Mouse (Mus musculus): ENCODE measurements around the gene Slf2. TPM values are rescaled to one million over a fixed set of nuclear protein-coding genes. Genes with fewer than 3 reads are reported as not detected.

The Slf2 gene
- 49.9 to 61.5 TPM (median 58.2 TPM) in 3 replicates for total RNA-seq (2017)

DNA sequence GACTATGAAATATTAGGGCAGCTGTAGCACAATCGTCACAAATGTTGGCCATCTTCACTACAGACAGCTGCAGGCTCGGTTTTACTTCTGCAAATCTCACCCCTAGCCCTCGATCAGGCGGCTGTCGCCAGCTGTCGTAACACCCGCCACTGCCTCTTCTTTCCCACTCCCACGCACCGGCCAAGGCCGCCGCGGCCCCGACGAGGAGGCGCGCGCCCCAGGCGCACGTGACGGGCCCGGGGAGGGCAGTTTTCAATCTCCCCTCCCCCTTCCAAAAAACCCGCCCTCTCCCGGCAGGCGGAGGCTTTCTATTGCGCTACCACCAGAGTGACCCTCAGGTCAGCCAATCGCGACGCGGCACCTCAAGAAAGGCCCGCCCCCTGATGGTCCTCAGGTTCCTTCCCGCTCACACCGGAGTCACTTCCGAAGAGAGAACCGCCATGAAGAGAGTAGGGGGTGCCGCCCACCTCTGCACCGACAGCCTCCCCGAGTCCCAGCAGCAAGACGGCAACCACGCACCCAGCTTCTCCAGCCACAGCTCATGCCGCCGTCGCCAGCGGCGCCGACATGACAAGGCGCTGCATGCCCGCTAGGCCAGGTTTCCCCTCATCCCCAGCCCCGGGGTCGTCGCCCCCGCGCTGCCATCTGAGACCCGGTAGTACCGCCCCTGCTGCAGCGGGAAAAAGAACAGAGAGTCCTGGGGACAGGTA, at the start of gene Slf2:
Gene Slf2, plus strand, starts transcription at position 408 of the 710 bp plus-strand sequence.
- peak; percentile 94 for ATAC-seq (replicated peaks; ENCODE audit: insufficient number of reproducible peaks, low FRiP score, low TSS enrichment, poor library complexity, severe bottlenecking)

DNA sequence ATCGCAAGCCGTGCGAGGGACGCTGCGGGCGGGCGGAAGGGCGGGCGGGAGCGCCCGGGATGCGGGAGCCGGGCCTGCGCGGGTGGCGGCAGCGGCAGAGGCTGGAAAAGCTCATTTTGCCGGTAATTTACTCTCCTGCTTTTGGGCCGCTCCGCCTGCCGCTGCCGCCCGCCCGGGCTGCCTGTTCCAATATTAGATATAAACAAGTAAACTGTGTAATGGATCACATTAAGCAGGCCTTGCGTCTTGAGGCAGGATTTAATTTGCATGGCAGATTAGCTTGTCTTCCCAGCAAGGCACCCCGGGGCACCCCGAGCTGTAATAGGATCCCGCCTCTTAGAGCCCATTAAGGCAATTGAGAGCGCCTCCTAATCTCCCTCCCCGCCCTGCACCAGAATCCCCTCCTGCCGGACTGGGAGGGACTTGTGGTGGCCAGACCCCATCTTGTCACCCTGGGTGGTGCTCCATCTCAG, 48.4 kb upstream of the Slf2 start:
- no peak for ATAC-seq (replicated peaks; ENCODE audit: insufficient number of reproducible peaks, low FRiP score, low TSS enrichment, poor library complexity, severe bottlenecking)

DNA sequence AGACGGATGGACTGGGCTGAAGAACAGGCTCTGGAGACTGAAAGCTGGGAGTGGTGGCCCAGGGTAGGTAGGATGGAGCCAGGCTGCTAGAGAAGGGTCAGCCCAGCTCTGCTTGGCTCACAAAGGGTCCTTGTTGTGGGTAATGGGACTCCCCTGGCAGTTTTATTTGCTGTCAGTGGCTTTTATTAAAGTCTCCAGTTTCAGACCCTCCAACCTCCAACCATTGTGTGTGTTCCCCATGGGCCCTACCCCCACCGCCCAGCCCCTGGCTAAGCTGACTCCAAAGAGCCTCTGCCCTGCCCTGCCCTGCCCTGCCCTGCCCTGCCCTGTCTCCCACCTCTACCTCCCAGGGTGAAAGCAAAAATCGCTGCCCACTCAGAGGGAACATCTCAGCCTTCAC, 46.6 kb upstream of the Slf2 start:
- no peak for ATAC-seq (replicated peaks; ENCODE audit: insufficient number of reproducible peaks, low FRiP score, low TSS enrichment, poor library complexity, severe bottlenecking)

DNA sequence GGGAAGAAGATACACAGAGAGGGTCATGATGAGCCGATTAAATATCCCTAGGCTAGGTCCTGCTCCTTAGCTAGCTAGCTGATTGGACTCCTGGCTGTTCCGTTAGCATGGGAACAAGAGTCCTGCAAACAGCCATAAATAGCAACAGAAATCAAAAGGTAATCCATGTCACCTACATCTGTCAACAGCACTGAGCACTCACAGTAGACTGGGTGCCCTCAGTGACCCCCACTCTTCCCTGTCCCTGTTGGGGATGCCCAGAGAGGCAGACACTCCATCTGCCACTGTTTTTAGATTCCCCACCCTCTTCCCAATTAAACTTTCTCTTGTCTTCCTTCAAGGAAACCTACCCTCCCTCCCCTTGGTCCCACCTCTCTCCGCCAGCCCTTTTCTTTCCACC, 44.5 kb upstream of the Slf2 start:
- ATAC-seq (replicated peaks; ENCODE audit: insufficient number of reproducible peaks, low FRiP score, low TSS enrichment, poor library complexity, severe bottlenecking): no peak

DNA sequence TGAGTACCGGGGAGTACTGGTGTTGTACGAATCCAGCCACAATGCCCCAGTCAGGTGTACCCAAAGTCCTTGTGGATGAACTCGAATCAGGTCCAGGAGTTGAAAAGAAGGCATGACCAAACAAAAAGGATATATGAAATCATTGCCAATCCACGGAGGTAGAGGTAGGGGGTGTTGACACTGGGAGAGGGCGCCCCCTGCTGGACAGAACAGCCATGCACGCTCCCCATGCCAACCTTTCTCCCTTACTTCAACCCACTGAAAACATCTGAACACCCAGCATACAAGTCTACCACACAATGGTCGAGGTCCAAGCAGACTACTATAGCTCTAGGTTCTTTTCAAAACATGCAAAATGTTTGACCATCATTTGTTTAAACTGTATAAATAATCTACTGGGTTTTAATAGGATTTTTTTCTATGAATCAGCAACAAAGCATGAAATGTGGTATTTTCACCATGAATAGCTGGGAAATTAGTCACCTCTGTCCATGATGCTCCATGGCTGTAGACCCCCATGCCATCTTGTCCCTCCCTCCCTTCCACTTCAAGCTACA, 43.2 kb upstream of the Slf2 start:
- ATAC-seq (replicated peaks; ENCODE audit: insufficient number of reproducible peaks, low FRiP score, low TSS enrichment, poor library complexity, severe bottlenecking): peak; percentile 47; the same call in 1 of the 2 replicates

DNA sequence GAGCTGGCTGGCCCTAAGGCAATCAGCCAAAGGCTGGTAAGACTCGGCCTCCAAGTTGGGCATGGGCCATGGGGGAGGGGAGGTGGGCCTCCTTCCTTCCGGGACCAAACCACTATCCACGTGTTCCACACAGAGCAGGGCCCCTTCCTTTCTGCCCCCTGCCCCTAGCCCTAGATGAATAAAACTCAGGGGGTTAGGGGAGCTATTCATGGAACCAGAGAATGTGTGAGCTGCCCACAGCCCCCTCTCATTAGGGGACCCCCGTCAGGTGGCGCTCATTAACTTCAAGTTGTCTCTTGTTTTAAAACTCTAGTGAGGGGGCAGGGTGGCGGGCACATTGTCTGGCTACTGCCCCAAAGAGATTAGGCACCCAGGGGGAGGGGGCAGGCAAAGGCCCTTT, 41.4 kb upstream of the Slf2 start:
- ATAC-seq (replicated peaks; ENCODE audit: insufficient number of reproducible peaks, low FRiP score, low TSS enrichment, poor library complexity, severe bottlenecking): no peak

DNA sequence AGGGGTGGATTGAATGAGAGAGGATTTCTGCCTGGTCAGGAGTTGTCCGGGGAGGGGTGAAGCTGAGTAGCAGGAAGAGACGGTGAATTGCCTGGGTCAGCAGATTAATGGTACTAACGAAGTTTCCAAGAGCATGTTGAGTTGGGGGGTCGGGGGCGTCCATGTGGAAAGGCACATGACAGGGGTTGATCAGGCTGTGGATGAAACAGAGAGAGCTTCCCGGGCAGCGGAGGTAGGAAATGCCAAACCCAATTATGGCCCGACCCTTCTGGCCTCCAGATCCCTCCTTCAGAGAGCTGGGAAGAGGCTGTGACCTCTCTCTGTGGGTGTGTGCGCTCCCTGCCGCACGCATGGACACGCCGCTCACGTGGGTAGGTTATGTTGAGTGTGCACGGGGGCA, 39.5 kb upstream of the Slf2 start:
- ATAC-seq (replicated peaks; ENCODE audit: insufficient number of reproducible peaks, low FRiP score, low TSS enrichment, poor library complexity, severe bottlenecking): no peak

DNA sequence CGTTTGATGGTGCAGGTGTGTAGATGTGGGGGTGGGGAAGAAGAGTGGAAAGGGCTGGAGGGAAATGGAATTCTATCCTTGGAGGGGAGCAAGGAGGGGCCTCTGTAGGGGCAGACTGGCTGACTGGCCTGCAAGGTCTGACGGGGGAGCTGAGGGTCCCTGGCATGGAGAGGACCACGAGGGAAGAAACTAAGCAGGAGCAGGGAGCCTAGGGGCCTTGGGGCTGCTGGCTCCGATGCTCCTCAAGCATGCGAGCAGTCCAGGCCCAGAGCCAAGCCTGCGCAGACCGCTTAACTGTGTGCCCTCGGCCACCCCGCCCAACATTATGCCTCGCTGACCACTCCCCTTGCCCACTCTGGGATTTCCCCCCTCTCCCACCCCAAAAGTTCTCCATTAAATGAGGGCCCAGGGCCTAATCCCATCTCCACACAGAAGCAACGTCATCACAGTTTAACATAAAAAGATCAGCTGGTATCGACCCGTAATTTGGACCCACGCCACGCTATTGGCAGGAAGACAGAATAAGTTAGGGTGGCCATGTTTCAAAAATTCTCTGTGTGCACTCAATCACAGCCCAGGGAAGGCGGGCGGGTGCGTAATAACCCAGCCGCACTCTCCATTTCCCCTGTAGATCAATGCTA, 37.6 kb upstream of the Slf2 start:
- no peak for ATAC-seq (replicated peaks; ENCODE audit: insufficient number of reproducible peaks, low FRiP score, low TSS enrichment, poor library complexity, severe bottlenecking)

DNA sequence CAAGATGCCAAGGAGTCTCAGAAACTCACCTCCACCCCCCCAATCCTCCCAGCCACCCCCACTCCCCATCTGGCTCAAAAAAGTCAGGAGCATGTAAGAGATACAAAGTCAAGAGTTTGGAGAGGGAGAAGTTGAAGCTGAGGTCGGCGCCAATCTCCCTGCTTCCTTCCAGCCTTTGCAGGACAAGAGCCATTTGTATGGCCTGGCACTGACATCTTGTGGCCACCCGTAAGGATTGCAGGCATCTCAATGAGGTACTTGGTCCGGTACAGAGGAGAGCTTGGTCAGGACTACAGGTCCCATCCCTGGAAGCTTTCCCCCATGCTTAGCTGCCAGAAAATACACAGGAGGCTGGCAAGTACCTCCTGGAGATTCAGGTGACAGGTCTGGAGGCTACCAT, 35.7 kb upstream of the Slf2 start:
- ATAC-seq (replicated peaks; ENCODE audit: insufficient number of reproducible peaks, low FRiP score, low TSS enrichment, poor library complexity, severe bottlenecking): no peak

DNA sequence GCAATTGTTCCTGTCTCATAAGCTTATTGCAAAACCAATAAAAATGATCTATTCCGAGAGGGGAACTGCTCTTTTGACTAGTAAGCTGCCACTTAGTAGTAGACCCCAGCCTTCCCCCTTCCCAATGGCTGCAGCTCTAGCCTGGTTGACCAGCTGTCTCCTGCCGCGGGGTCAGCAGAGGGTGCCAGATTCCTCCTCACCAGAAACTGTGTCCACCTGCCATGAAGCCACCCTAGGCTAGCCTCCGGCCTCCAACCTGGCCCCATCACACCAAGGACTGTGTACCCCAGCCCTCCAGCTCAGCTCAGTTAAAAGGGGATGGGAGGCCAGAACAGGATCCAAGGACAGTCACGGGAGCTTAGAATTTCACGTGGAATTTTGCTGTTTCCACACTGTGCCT, 34.5 kb upstream of the Slf2 start:
- no peak for ATAC-seq (replicated peaks; ENCODE audit: insufficient number of reproducible peaks, low FRiP score, low TSS enrichment, poor library complexity, severe bottlenecking)

DNA sequence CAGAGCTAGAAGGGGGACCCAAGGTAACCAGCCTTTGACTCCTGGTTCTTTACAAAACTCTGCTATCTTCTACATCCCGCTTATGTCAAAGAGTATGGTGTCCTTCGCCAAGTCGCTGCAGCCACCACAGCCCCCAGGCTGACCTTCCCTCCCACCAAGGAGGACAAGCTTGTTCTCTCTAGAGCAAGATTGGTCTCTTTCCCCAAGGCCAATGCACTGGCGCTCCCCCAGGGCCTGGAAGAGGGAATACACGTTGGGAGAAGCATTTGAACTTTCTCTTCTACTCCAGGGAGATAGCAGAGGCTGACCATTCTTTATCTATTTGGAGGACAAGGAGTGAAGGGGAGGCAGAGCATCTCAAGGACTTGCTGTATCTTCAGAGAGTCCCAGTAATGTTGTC, 33.4 kb upstream of the Slf2 start:
- ATAC-seq (replicated peaks; ENCODE audit: insufficient number of reproducible peaks, low FRiP score, low TSS enrichment, poor library complexity, severe bottlenecking): no peak

DNA sequence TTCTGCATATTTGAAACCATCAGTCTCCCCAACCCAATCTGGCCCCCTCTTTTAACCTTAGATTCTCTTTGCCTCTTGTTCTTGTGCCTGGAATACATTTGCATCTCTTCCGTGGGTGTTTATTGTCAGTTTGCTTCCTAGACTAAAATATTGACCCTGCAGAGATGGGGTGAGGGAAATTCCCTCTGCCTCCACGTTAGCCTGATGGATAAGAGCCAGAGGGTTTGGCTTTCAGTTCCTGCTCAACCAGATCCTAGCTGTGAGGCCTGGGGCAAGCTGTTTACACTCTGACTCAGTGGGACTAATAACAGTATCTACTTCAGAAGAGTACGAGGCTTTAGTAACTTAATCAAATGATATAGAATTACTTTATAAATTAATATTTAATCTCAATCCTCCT, 32.3 kb upstream of the Slf2 start:
- no peak for ATAC-seq (replicated peaks; ENCODE audit: insufficient number of reproducible peaks, low FRiP score, low TSS enrichment, poor library complexity, severe bottlenecking)

DNA sequence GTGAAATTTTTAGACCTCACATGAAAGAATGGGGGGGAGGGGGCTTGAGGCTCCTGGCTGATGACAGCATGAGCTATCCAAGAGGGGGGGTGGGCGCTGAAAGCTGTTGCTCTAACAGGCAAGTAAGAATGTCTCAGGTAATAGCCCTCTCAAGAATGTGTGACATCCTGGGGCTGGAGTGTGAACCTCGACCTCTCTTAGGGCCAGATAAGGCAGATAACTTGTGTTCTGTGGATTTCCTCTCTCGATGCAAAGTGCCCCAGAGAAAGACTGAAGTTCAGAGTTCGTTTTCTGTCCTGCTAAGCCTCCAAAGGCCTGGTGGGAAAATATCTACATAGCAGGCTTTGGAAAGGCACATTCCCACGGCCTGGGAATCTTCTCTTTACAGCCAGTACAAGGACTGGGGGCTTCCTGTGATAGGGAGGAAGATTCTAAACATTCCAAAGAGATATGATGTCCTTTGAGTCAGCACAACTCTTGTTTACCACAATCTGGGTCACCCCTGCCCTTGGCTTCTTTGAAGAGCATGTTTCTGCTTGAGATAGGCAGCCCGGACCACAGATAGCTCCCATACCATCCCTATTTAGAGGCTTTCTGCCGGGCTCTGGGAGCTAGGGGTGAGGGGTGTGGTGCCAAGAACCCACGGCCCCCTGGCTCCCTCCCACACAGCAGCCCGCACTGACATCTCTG, 31.7 kb upstream of the Slf2 start:
- no peak for ATAC-seq (replicated peaks; ENCODE audit: insufficient number of reproducible peaks, low FRiP score, low TSS enrichment, poor library complexity, severe bottlenecking)

DNA sequence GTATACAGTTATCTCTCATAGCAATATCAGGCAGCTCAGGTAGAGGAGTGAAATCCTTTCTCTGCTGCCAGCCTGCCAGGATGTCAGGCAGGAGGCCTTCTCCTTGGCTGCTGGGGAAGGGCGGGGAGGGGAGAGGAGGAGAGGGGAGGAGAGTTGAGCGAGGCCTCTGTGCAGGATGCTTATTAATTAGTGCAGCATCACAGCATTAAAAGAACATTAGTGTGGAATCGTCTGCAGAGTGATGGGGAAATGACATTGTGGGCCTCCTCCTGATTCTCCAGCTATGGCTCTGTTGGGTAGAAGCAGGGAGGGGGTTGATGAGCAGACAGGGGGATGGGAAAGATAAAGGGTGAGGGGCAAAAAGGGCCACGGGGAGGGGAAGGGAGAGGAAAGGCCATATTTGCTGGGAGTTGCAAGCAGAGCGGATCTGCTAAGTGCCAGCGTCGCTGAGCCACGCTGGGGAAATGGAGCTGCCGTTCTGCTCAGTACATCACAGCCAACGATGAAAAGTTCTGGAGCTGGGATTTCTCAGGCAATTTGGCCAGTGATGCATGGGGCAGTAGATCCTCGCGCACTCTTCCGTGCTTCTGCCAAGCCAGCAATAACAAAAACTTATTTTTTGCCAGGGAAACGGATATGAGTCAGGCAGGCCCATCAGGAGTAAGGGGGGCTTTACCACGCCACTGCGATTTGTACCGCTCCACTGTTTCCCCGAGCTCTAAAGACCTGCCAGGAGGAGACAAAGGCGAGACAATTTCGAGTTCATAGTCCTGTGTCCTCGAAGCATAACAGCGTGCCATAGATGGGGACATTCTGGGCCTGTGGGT, 30.8 kb upstream of the Slf2 start:
- ATAC-seq (replicated peaks; ENCODE audit: insufficient number of reproducible peaks, low FRiP score, low TSS enrichment, poor library complexity, severe bottlenecking): no peak

DNA sequence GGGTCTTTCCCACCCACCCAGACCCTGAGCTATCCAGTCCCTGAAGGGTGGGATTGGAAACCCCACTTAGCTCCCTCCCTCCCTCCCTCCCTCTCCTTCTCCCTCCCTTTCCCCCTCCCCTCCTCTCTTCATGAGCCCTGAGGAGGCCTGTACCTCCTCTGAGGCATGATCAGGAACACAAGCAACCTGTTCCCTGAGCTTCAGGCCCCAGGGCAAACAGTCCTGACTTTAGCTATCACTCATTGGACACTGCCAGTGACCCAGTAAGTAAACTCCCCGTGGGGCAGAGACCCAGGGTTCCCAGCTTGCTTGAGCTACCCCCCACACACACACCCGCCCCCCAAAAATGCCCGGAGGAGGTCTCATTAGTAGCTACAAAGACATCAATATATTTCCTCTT, 29.9 kb upstream of the Slf2 start:
- ATAC-seq (replicated peaks; ENCODE audit: insufficient number of reproducible peaks, low FRiP score, low TSS enrichment, poor library complexity, severe bottlenecking): no peak

DNA sequence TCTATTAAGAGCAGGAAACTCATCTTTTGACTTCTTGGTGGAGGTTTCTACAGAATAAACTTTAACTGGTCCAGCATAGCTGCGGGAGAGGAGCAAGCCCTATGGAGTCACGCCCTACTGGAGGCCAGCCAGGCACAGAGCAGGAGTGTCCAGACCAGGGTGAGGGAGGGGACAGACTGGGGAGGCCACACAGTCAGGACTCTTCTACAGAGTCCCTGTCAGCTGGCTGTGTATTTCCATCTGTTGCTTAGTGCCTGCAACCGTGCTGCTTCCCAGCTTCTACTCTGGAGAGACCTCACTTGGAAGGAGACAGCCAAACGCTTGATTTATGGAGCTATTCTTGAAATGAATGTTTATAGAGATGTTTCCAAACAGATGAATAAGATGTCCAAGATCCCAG, 28.6 kb upstream of the Slf2 start:
- ATAC-seq (replicated peaks; ENCODE audit: insufficient number of reproducible peaks, low FRiP score, low TSS enrichment, poor library complexity, severe bottlenecking): no peak

DNA sequence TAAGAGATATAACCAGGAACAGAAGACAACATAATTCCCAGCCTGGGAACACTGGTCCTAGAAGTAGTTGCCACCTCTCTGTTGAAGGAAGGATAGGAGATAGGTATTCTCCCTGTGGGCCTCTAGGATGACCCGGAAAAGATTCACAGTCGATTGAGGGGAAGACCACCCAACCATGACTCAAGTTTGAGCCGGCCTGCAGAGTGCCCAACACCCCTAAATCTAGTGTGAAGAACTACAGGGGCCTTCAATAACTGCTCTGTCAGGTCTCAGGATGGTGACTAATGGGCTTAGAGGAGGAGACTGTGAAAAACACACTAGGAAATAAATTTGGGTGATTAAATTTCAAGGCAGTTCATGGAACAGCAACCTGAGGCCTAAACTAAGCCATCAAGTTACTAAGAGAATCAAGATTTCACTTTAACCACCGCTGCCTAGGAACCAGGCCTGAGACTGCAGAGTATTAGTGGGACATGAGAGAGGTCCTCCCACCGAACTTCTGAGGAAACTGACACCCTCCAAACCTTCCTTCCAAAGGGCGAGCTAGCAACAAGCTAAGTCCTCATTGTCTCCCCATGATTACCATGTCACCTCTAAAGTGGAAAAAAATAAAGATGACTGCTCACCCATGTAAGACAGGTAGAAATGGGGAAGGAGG, 27.5 kb upstream of the Slf2 start:
- ATAC-seq (replicated peaks; ENCODE audit: insufficient number of reproducible peaks, low FRiP score, low TSS enrichment, poor library complexity, severe bottlenecking): no peak

DNA sequence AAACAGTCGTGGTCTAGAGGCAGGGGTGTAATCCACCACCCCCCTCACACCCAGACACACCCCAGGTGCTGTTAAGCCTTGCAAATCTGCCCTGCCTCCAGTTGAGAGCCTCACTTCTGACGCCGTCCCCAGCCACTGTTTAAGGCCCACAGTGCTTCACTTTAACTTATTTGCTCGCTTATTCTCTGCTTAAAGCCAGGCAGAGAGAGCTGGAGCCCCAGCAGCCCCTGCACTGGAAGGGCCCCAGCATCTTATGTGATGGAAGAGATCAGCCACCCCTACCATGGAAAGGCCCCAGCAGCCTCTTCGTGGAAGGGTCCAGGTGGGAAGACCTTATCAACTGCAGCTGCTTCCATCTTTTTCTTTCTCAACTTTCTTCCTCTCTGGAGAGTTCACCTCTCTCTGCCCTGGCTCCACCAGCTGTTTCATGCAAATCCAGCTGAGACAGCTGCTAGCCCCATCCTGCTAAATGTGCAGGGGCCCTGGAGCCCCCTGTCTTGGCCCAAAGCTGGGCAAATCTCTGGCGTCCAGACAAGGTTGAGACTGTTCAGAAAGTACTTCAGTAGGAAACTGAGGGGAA, 26.7 kb upstream of the Slf2 start:
- no peak for ATAC-seq (replicated peaks; ENCODE audit: insufficient number of reproducible peaks, low FRiP score, low TSS enrichment, poor library complexity, severe bottlenecking)
